Mouse (Mus musculus): ENCODE data around the gene Gucd1. TPM values are rescaled to one million over a fixed set of nuclear protein-coding genes. Genes with fewer than 3 reads are reported as not detected.
A peak's percentile ranks its signal among the peaks of the same experiment; 100 is the strongest.

Gene Gucd1
- polyA plus RNA-seq, 1 experiment from 2014 or later = 30.0 TPM

- no peak overlapping the region for H3K4me3 ChIP-seq (ENCODE audit: low read depth, low read length)
- H3K4me1 ChIP-seq (replicated peaks; ENCODE audit: control insufficient read depth, insufficient read depth, low read length) = no peaks in the 10 kb centered on the region
- ATAC-seq (replicated peaks; ENCODE audit: low FRiP score) (no peak), DNase-seq (ENCODE audit: low spot score) (no peak)
- H3K9ac ChIP-seq (ENCODE audit: low read length) = no peak overlapping the region
- H3K27me3 ChIP-seq (ENCODE audit: control insufficient read depth, insufficient read depth, low read length) = no peaks in the 10 kb centered on the region
- H3K36me3 ChIP-seq (ENCODE audit: control insufficient read depth, insufficient read depth, low read length) = no peaks in the 10 kb centered on the region
- H3K4me2 ChIP-seq (ENCODE audit: low read depth, low read length, severe bottlenecking) = no peak overlapping the region
- 86% methylated on average over 5 of the region's 5 CpGs for WGBS
- H3K9me3 ChIP-seq (ENCODE audit: control insufficient read depth, low read length) = no peaks in the 10 kb centered on the region
- no peak overlapping the region for H3K27ac ChIP-seq (ENCODE audit: low read depth, low read length)
Observed at GRCm38 (mm10) chr10:75338852-75339251, 178.9 kb downstream of the Gucd1 start.

GRCm38 (mm10) chr10:75337231-75337630 lies 180.5 kb downstream of the Gucd1 start:
- H3K9ac ChIP-seq (ENCODE audit: low read length) = no peak overlapping the region
- H3K27ac ChIP-seq (ENCODE audit: low read depth, low read length) = no peak overlapping the region
- H3K4me1 ChIP-seq (replicated peaks; ENCODE audit: control insufficient read depth, insufficient read depth, low read length) = no peaks in the 10 kb centered on the region
- no peaks in the 10 kb centered on the region for H3K9me3 ChIP-seq (ENCODE audit: control insufficient read depth, low read length)
- ATAC-seq (replicated peaks; ENCODE audit: low FRiP score) (no peak), DNase-seq (ENCODE audit: low spot score) (peak; percentile 4)
- no peak overlapping the region for H3K4me3 ChIP-seq (ENCODE audit: low read depth, low read length)
- H3K4me2 ChIP-seq (ENCODE audit: low read depth, low read length, severe bottlenecking) = no peak overlapping the region
- WGBS = 85% methylated on average over 10 of the region's 10 CpGs
- H3K27me3 ChIP-seq (ENCODE audit: control insufficient read depth, insufficient read depth, low read length) = no peaks in the 10 kb centered on the region
- H3K36me3 ChIP-seq (ENCODE audit: control insufficient read depth, insufficient read depth, low read length) = no peaks in the 10 kb centered on the region

- no peak overlapping the region for H3K4me3 ChIP-seq (ENCODE audit: low read depth, low read length)
- no peak overlapping the region for H3K27ac ChIP-seq (ENCODE audit: low read depth, low read length)
- H3K4me1 ChIP-seq (replicated peaks; ENCODE audit: control insufficient read depth, insufficient read depth, low read length) = no peaks in the 10 kb centered on the region
- H3K27me3 ChIP-seq (ENCODE audit: control insufficient read depth, insufficient read depth, low read length) = no peaks in the 10 kb centered on the region
- H3K36me3 ChIP-seq (ENCODE audit: control insufficient read depth, insufficient read depth, low read length) = no peaks in the 10 kb centered on the region
- 89% methylated on average over 6 of the region's 6 CpGs for WGBS
- H3K9me3 ChIP-seq (ENCODE audit: control insufficient read depth, low read length) = no peaks in the 10 kb centered on the region
- no peak for ATAC-seq (replicated peaks; ENCODE audit: low FRiP score)
- no peak for DNase-seq (ENCODE audit: low spot score)
- no peak overlapping the region for H3K4me2 ChIP-seq (ENCODE audit: low read depth, low read length, severe bottlenecking)
- no peak overlapping the region for H3K9ac ChIP-seq (ENCODE audit: low read length)
Observed at GRCm38 (mm10) chr10:75335075-75335474, 182.7 kb downstream of the Gucd1 start.

- 87% methylated on average over 7 of the region's 7 CpGs for WGBS
- H3K9ac ChIP-seq (ENCODE audit: low read length) = no peak overlapping the region
Observed at GRCm38 (mm10) chr10:75334175-75334574, 183.6 kb downstream of the Gucd1 start.

GRCm38 (mm10) chr10:75333176-75333776 lies 184.5 kb downstream of the Gucd1 start:
- Histone ChIP-seq H3K4me1 (replicated peaks; ENCODE audit: control insufficient read depth, insufficient read depth, low read length) (no peaks in the 10 kb centered on the region), H3K9me3 (ENCODE audit: control insufficient read depth, low read length) (no peaks in the 10 kb centered on the region), H3K27ac (ENCODE audit: low read depth, low read length) (no peak overlapping the region), H3K36me3 (ENCODE audit: control insufficient read depth, insufficient read depth, low read length) (no peaks in the 10 kb centered on the region), H3K27me3 (ENCODE audit: control insufficient read depth, insufficient read depth, low read length) (no peaks in the 10 kb centered on the region), H3K4me3 (ENCODE audit: low read depth, low read length) (no peak overlapping the region), H3K4me2 (ENCODE audit: low read depth, low read length, severe bottlenecking) (no peak overlapping the region), H3K9ac (ENCODE audit: low read length) (no peak overlapping the region)
- ATAC-seq (replicated peaks; ENCODE audit: low FRiP score) (no peak), DNase-seq (ENCODE audit: low spot score) (no peak)
- WGBS = 91% methylated on average over 23 of the region's 23 CpGs

More at GRCm38 (mm10) chr10:75334175-75334574, 183.6 kb downstream of the Gucd1 start:
- no peaks in the 10 kb centered on the region for H3K4me1 ChIP-seq (replicated peaks; ENCODE audit: control insufficient read depth, insufficient read depth, low read length)
- no peaks in the 10 kb centered on the region for H3K27me3 ChIP-seq (ENCODE audit: control insufficient read depth, insufficient read depth, low read length)
- no peaks in the 10 kb centered on the region for H3K9me3 ChIP-seq (ENCODE audit: control insufficient read depth, low read length)
- H3K36me3 ChIP-seq (ENCODE audit: control insufficient read depth, insufficient read depth, low read length) = no peaks in the 10 kb centered on the region
- no peak for ATAC-seq (replicated peaks; ENCODE audit: low FRiP score)
- H3K4me2 ChIP-seq (ENCODE audit: low read depth, low read length, severe bottlenecking) = no peak overlapping the region
- no peak overlapping the region for H3K27ac ChIP-seq (ENCODE audit: low read depth, low read length)
- no peak overlapping the region for H3K4me3 ChIP-seq (ENCODE audit: low read depth, low read length)
- DNase-seq (ENCODE audit: low spot score) = no peak

- Histone ChIP-seq H3K4me2 (ENCODE audit: low read depth, low read length, severe bottlenecking) (no peak overlapping the region), H3K27me3 (ENCODE audit: control insufficient read depth, insufficient read depth, low read length) (no peaks in the 10 kb centered on the region), H3K4me1 (replicated peaks; ENCODE audit: control insufficient read depth, insufficient read depth, low read length) (no peaks in the 10 kb centered on the region), H3K9me3 (ENCODE audit: control insufficient read depth, low read length) (no peaks in the 10 kb centered on the region), H3K4me3 (ENCODE audit: low read depth, low read length) (no peak overlapping the region), H3K36me3 (ENCODE audit: control insufficient read depth, insufficient read depth, low read length) (no peaks in the 10 kb centered on the region), H3K27ac (ENCODE audit: low read depth, low read length) (no peak overlapping the region), H3K9ac (ENCODE audit: low read length) (no peak overlapping the region)
- WGBS = 88% methylated on average over 3 of the region's 3 CpGs
- no peak for DNase-seq (ENCODE audit: low spot score)
- ATAC-seq (replicated peaks; ENCODE audit: low FRiP score) = no peak
Observed at GRCm38 (mm10) chr10:75332268-75332667, 185.5 kb downstream of the Gucd1 start.

GRCm38 (mm10) chr10:75328201-75328704 lies 189.5 kb downstream of the Gucd1 start:
- DNase-seq (ENCODE audit: low spot score) = no peak
- ATAC-seq (replicated peaks; ENCODE audit: low FRiP score) = no peak

GRCm38 (mm10) chr10:75327081-75327480 lies 190.7 kb downstream of the Gucd1 start:
- H3K27ac ChIP-seq (ENCODE audit: low read depth, low read length) = no peak overlapping the region
- ATAC-seq (replicated peaks; ENCODE audit: low FRiP score) (no peak), DNase-seq (ENCODE audit: low spot score) (no peak)
- H3K9ac ChIP-seq (ENCODE audit: low read length) = no peak overlapping the region
- no peaks in the 10 kb centered on the region for H3K9me3 ChIP-seq (ENCODE audit: control insufficient read depth, low read length)
- WGBS = 86% methylated on average over 11 of the region's 11 CpGs
- H3K4me3 ChIP-seq (ENCODE audit: low read depth, low read length) = no peak overlapping the region
- H3K4me2 ChIP-seq (ENCODE audit: low read depth, low read length, severe bottlenecking) = no peak overlapping the region
- H3K36me3 ChIP-seq (ENCODE audit: control insufficient read depth, insufficient read depth, low read length) = no peaks in the 10 kb centered on the region
- no peaks in the 10 kb centered on the region for H3K27me3 ChIP-seq (ENCODE audit: control insufficient read depth, insufficient read depth, low read length)
- no peaks in the 10 kb centered on the region for H3K4me1 ChIP-seq (replicated peaks; ENCODE audit: control insufficient read depth, insufficient read depth, low read length)

More at GRCm38 (mm10) chr10:75328201-75328704, 189.5 kb downstream of the Gucd1 start:
- H3K9ac ChIP-seq (ENCODE audit: low read length) = no peak overlapping the region
- H3K36me3 ChIP-seq (ENCODE audit: control insufficient read depth, insufficient read depth, low read length) = no peaks in the 10 kb centered on the region
- H3K27ac ChIP-seq (ENCODE audit: low read depth, low read length) = no peak overlapping the region
- H3K9me3 ChIP-seq (ENCODE audit: control insufficient read depth, low read length) = no peaks in the 10 kb centered on the region
- no peak overlapping the region for H3K4me2 ChIP-seq (ENCODE audit: low read depth, low read length, severe bottlenecking)
- H3K4me1 ChIP-seq (replicated peaks; ENCODE audit: control insufficient read depth, insufficient read depth, low read length) = no peaks in the 10 kb centered on the region
- no peaks in the 10 kb centered on the region for H3K27me3 ChIP-seq (ENCODE audit: control insufficient read depth, insufficient read depth, low read length)
- H3K4me3 ChIP-seq (ENCODE audit: low read depth, low read length) = no peak overlapping the region
- 54% methylated on average over 4 of the region's 4 CpGs for WGBS

GRCm38 (mm10) chr10:75326553-75326952 lies 191.2 kb downstream of the Gucd1 start:
- H3K27me3 ChIP-seq (ENCODE audit: control insufficient read depth, insufficient read depth, low read length) = no peaks in the 10 kb centered on the region
- H3K9ac ChIP-seq (ENCODE audit: low read length) = no peak overlapping the region
- no peak overlapping the region for H3K4me2 ChIP-seq (ENCODE audit: low read depth, low read length, severe bottlenecking)
- ATAC-seq (replicated peaks; ENCODE audit: low FRiP score) (no peak), DNase-seq (ENCODE audit: low spot score) (no peak)
- H3K9me3 ChIP-seq (ENCODE audit: control insufficient read depth, low read length) = no peaks in the 10 kb centered on the region
- H3K36me3 ChIP-seq (ENCODE audit: control insufficient read depth, insufficient read depth, low read length) = no peaks in the 10 kb centered on the region
- H3K4me3 ChIP-seq (ENCODE audit: low read depth, low read length) = no peak overlapping the region
- H3K27ac ChIP-seq (ENCODE audit: low read depth, low read length) = no peak overlapping the region
- WGBS = 88% methylated on average over 3 of the region's 3 CpGs
- H3K4me1 ChIP-seq (replicated peaks; ENCODE audit: control insufficient read depth, insufficient read depth, low read length) = no peaks in the 10 kb centered on the region

Data from forebrain, embryonic 11.5 days (tissue).